Mouse (Mus musculus) brown adipose tissue, adult 24 weeks (tissue): ENCODE data around the gene Ncmap. TPM values are rescaled to one million over a fixed set of nuclear protein-coding genes. Genes with fewer than 3 reads are reported as not detected.

ENCODE experiments used
- H3K27ac ChIP-seq: fragments of 200-500 bp; replicated peaks from 2 replicates; pipeline ENCODE4 v1.5.1; 2012; ENCODE audit warnings: low read depth, mild to moderate bottlenecking, low read length
- H3K4me1 ChIP-seq: fragments of 200-500 bp; 2 replicates; pipeline ENCODE4 v1.6.1; 2012; ENCODE audit warnings: low read length, mixed read lengths; ENCODE audit not compliant: control insufficient read depth, insufficient read depth, insufficient read length
- H3K4me3 ChIP-seq: fragments of 200-500 bp; 2 replicates; pipeline ENCODE4 v1.5.1; 2012; ENCODE audit warnings: low read depth, mild to moderate bottlenecking, low read length, moderate library complexity; ENCODE audit not compliant: insufficient read depth
- polyA plus RNA-seq: library from polyadenylated mRNA; stranded (reverse); fragments of >200 nt; gene quantifications from 2 replicates; pipeline ENCODE4 v1.2.4, GENCODE M21; 2012; ENCODE audit not compliant: missing spikeins, insufficient read depth, insufficient read length

Ncmap gene
- polyA plus RNA-seq, 1 experiment: 0.71 TPM

DNA sequence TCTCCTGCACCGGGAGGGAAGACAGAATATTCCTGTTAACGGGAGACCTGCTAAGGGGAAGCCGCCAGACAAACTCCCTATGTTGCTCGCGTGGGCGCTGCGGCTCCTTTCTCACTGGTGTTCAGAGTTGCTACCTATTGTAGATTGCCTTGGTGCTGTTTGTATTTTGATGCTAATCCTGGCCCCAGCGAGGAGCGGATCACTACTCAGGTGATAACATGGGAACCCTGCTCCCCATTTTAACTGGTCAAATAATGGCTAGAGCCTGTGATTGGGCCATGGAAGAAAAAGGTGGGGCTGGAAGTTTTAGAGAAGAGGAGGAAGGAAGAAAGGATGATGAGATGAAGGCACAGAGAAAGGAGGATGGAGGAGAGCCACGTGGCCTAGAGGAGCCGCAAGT lies 22.4 kb upstream of the Ncmap start:
- H3K4me1 ChIP-seq: no peaks in the 10 kb centered on the region
- H3K27ac ChIP-seq: no peak overlapping the region
- no peak overlapping the region for H3K4me3 ChIP-seq

DNA sequence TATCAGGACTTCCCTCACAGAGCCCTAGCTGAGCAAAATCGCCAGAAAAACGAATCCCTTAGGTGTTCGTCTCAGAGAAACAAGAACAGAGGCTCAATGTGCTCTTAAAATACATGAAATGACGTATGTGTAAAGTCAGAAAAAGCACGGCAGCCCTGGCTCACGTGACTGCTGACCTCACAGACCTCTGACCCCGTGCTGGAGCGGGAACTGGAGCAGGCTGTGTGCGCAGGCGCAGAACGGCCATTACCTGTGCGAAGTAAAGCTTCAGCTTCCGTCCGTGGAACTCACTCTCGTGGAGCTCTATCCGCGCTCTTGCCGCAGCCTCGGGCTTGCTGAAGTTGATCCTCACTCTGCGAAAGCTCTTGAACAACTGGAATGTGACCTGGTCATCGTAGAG lies 22.0 kb upstream of the Ncmap start:
- H3K4me3 ChIP-seq: no peak overlapping the region
- no peaks in the 10 kb centered on the region for H3K4me1 ChIP-seq
- H3K27ac ChIP-seq: no peak overlapping the region

- Histone ChIP-seq H3K4me1 (no peaks in the 10 kb centered on the region), H3K4me3 (no peak overlapping the region), H3K27ac (no peak overlapping the region)
Measured at GRCm38 (mm10) chr4:135416367-135416766, 18.3 kb upstream of the Ncmap start.

DNA sequence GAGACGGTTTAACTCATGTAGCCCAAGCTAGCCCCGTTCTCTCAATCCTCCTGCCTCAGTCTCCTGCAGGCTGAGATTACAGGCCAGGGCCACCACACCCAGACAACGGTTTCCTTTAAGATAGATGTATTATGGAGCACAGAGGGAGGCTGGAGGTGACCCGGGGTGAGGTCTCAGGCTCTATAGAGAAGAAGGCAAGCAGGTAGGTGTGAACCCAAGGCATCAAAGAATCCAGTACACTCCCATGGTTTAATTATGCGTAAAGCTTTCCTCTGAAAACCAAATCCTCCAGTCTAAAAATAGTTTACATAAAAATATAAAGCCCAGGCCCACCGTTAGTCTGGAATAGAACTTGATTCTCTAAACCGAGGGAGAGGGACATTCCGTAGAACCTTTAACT lies 15.5 kb upstream of the Ncmap start:
- no peaks in the 10 kb centered on the region for H3K4me1 ChIP-seq
- H3K27ac ChIP-seq: no peak overlapping the region

DNA sequence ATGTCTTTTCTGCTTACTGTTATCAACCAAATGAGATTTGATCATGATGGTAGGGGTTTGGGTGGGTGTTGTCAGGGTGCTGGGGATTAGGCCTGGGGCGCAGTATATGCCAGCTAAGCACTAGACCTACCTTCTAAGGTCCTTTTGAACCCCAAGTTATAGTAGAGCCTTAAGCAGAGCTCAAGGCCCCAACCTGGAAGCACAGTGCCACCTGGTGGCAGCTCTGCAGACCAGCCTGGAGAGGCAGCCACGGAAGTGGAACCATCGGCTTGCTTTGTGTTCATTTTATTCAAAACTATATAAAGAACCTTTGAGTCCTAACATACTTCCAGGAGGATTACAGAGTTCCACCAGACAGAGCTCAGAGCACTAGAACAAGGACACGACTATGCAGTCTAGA lies 13.6 kb upstream of the Ncmap start:
- H3K4me1 ChIP-seq: no peaks in the 10 kb centered on the region
- no peak overlapping the region for H3K27ac ChIP-seq
- no peak overlapping the region for H3K4me3 ChIP-seq

More for the DNA sequence above, 15.5 kb upstream of the Ncmap start:
- H3K4me3 ChIP-seq: no peak overlapping the region

- Histone ChIP-seq H3K4me1 (no peaks in the 10 kb centered on the region), H3K27ac (no peak overlapping the region), H3K4me3 (no peak overlapping the region)
Measured at GRCm38 (mm10) chr4:135406180-135406579, 8.2 kb upstream of the Ncmap start.

DNA sequence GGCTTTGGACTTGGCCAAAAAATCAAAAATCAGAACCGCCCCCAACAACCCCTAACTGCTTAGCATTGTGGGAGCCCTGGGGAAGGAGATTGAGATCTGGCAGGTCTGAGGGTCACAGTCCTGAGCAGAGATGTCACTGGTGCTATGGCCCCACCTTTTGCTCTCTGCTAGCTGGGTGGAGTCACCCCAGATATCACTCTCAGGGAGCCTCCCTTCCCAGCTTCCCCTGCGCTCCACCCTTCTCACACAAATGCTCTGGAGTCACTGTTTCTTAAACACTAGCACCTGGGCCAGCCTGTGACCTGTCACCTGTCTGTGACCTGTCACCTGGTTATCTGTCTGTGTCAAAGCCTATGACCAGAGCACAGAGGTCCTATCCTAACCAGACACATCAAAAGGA lies 6.9 kb upstream of the Ncmap start:
- no peak overlapping the region for H3K4me3 ChIP-seq
- no peaks in the 10 kb centered on the region for H3K4me1 ChIP-seq
- no peak overlapping the region for H3K27ac ChIP-seq

DNA sequence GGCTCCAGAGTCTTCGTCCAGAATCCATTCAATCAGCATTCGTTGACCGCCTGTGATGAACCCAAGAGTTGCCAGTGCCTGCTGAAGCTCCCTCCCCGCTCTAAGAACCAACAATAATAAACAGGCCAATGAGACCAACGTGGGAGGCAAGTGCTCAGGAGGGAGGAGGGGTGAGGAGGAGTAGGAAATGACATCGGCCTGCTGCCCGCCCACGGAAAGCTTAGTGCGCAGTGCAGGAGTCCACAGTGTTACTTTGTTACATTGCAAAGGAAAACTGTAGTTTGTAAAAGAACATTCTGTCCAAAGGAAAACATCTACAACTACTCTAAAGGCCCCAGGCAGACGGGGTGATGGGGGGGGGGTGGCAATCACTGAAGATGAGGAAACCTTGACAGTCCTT lies 6.0 kb upstream of the Ncmap start:
- Histone ChIP-seq H3K4me1 (no peaks in the 10 kb centered on the region), H3K27ac (no peak overlapping the region), H3K4me3 (no peak overlapping the region)

DNA sequence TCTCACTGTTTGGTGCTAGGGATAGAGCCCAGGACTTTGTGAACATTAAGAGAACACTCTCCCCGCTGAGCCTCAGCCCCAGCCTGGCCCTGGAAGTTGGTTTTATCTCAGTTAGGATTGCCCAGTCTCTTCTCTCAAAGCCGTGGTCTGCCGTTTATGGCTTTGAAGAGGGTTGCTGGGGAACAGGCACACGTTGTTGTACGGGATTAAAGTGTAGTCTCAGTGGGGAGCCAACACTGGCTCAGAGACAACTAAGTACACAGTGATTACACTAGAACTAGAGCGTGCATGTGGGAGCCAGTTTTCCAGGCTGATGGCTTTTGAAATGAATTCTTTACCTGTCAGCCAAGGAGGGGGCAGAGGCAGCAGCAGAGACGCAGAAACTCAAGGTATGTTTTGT lies 3.9 kb upstream of the Ncmap start:
- no peaks in the 10 kb centered on the region for H3K4me1 ChIP-seq
- H3K4me3 ChIP-seq: no peak overlapping the region
- H3K27ac ChIP-seq: no peak overlapping the region

GRCm38 (mm10) chr4:135397551-135397950 lies 476 bp downstream of the Ncmap start:
- Histone ChIP-seq H3K4me3 (no peak overlapping the region), H3K27ac (no peak overlapping the region), H3K4me1 (no peaks in the 10 kb centered on the region)

GRCm38 (mm10) chr4:135396303-135396702 lies 1.7 kb downstream of the Ncmap start:
- Histone ChIP-seq H3K27ac (no peak overlapping the region), H3K4me1 (no peaks in the 10 kb centered on the region), H3K4me3 (no peak overlapping the region)

GRCm38 (mm10) chr4:135395375-135395774 lies 2.7 kb downstream of the Ncmap start:
- Histone ChIP-seq H3K27ac (no peak overlapping the region), H3K4me1 (no peaks in the 10 kb centered on the region), H3K4me3 (no peak overlapping the region)

GRCm38 (mm10) chr4:135394666-135395065 lies 3.4 kb downstream of the Ncmap start:
- Histone ChIP-seq H3K4me1 (no peaks in the 10 kb centered on the region), H3K4me3 (no peak overlapping the region), H3K27ac (no peak overlapping the region)

DNA sequence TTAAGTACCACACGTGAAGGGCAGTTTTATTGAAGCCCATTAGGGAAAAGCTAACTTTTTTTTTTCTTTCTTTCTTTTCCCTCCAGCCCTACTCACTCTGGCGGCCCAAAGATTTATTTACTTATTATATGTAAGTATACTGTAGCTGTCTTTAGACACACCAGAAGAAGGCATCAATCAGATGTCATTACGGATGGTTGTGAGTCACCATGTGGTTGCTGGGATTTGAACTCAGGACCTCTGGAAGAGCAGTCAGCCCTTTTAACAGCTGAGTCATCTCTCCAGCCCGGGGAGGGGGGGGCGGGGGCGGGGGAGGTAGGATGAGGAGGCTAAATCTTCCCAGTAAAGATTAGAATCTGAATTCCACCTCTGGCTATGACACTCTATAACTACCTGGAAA lies 4.6 kb downstream of the Ncmap start:
- H3K4me1 ChIP-seq: no peaks in the 10 kb centered on the region
- H3K27ac ChIP-seq: no peak overlapping the region
- no peak overlapping the region for H3K4me3 ChIP-seq

GRCm38 (mm10) chr4:135392801-135393200 lies 5.2 kb downstream of the Ncmap start:
- no peak overlapping the region for H3K27ac ChIP-seq
- H3K4me3 ChIP-seq: no peak overlapping the region
- H3K4me1 ChIP-seq: no peaks in the 10 kb centered on the region

DNA sequence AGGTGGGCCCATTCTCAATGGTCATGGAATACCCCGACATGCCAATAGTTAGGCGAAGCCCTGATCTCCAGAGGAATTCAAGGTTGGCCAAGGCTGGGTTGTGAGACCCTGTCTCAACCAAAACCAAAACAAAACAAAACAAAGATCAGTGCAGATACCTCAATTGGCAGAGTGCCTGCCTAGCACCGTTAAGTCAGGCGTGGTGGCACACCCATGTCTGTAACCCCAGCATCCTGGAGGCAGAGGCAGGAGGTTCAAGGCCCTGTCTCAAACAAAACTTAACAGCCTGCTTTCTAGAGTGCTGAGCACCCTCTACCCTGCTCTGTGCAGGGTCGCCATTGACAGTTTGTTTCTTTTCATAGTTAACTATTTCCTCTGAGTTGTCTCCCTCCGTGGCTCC lies 7.0 kb downstream of the Ncmap start:
- Histone ChIP-seq H3K27ac (no peak overlapping the region), H3K4me3 (no peak overlapping the region), H3K4me1 (no peaks in the 10 kb centered on the region)

GRCm38 (mm10) chr4:135385614-135386013 lies 12.4 kb downstream of the Ncmap start:
- no peak overlapping the region for H3K27ac ChIP-seq
- no peaks in the 10 kb centered on the region for H3K4me1 ChIP-seq
- no peak overlapping the region for H3K4me3 ChIP-seq
